24 mouse cellular contexts compared by ENCODE assay signal in the genomic region with DNA sequence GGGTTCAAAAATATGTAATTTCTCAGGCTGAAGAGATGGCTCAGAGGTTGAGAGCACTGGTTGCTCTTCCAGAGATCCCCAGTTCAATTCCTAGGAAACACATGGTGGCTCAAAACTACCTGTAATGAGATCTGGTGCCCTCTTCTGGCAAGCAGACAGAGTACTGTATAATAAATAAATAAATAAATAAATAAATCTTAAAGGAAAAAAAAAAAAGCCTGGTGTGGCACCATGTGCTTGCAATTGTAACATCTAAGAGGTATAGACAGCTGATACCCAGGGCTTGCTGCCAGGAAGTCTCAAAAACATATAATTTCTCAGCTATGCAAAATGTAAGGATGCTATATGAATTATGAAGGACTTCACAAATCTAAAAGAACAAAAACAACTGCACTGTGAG. TPM values are rescaled to one million over a fixed set of nuclear protein-coding genes. Genes with fewer than 3 reads are reported as not detected.
A peak's percentile ranks its signal among the peaks of the same experiment; 100 is the strongest.
DNase-seq lines count a peak whose midpoint lies in the region; ATAC-seq and TF ChIP-seq lines count a peak whose summit lies in the region.
"Had no signal": no experiment of that assay in that cellular context is flagged by ENCODE, and none has a peak within 500 bp of the region (broad histone marks: within the 10 kb centered on the region; RNA-seq: fewer than 3 reads in every experiment).

No protein-coding gene starts in this region.

- H3K27me3 ChIP-seq in hindbrain, postnatal 0 days (ENCODE audit: insufficient read depth, low read length), result no peaks in the 10 kb centered on the region
- H3K27me3 ChIP-seq in hindbrain, embryonic 13.5 days, result no peaks in the 10 kb centered on the region
- H3K27me3 ChIP-seq in midbrain, postnatal 0 days (ENCODE audit: insufficient read depth, low read length), result no peaks in the 10 kb centered on the region
- H3K27me3 ChIP-seq in midbrain, embryonic 13.5 days, result no peaks in the 10 kb centered on the region
- peaks cover 5% of the 10 kb centered on the region for H3K27me3 ChIP-seq in Patski
- H3K27me3 ChIP-seq in forebrain, postnatal 0 days (ENCODE audit: insufficient read depth, low read length), result no peaks in the 10 kb centered on the region
- H3K27me3 ChIP-seq: hindbrain, embryonic 15.5 days; limb, embryonic 13.5 days; liver, embryonic 13.5 days; neural tube, embryonic 12.5 days had no signal

- no peaks in the 10 kb centered on the region for H3K9me3 ChIP-seq in hindbrain, postnatal 0 days (ENCODE audit: low read length)
- H3K9me3 ChIP-seq in hindbrain, embryonic 13.5 days, result peaks cover 4% of the 10 kb centered on the region; the same call in 1 of the 2 replicates
- H3K9me3 ChIP-seq in midbrain, postnatal 0 days (ENCODE audit: low read length), result no peaks in the 10 kb centered on the region
- H3K9me3 ChIP-seq in midbrain, embryonic 13.5 days, result no peaks in the 10 kb centered on the region
- no peaks in the 10 kb centered on the region for H3K9me3 ChIP-seq in forebrain, postnatal 0 days (ENCODE audit: low read length)
- H3K9me3 ChIP-seq: embryonic facial prominence, embryonic 10.5 days; hindbrain, embryonic 15.5 days; limb, embryonic 13.5 days; liver, embryonic 13.5 days; neural tube, embryonic 12.5 days had no signal

- H3K27ac ChIP-seq in hindbrain, postnatal 0 days, result no peak overlapping the region
- H3K27ac ChIP-seq in hindbrain, embryonic 13.5 days, result no peak overlapping the region
- H3K27ac ChIP-seq in midbrain, postnatal 0 days (ENCODE audit: low read depth, low read length), result no peak overlapping the region
- no peak overlapping the region for H3K27ac ChIP-seq in midbrain, embryonic 13.5 days
- H3K27ac ChIP-seq in forebrain, postnatal 0 days (ENCODE audit: low read depth, low read length), result no peak overlapping the region
- H3K27ac ChIP-seq: embryonic facial prominence, embryonic 10.5 days; hindbrain, embryonic 15.5 days; limb, embryonic 13.5 days; liver, embryonic 13.5 days; neural tube, embryonic 12.5 days had no signal

- no peak for ATAC-seq in hindbrain, postnatal 0 days
- no peak for ATAC-seq in hindbrain, embryonic 13.5 days (ENCODE audit: low FRiP score)
- no peak for ATAC-seq in midbrain, postnatal 0 days (ENCODE audit: low FRiP score)
- no peak for ATAC-seq in midbrain, embryonic 13.5 days
- ATAC-seq in Patski, result no peak
- ATAC-seq in forebrain, postnatal 0 days, result no peak

- H3K4me2 ChIP-seq in hindbrain, postnatal 0 days (ENCODE audit: low read depth, low read length), result no peak overlapping the region
- H3K4me2 ChIP-seq in hindbrain, embryonic 13.5 days, result no peak overlapping the region
- H3K4me2 ChIP-seq in midbrain, postnatal 0 days (ENCODE audit: low read depth, low read length, poor library complexity, severe bottlenecking), result no peak overlapping the region
- no peak overlapping the region for H3K4me2 ChIP-seq in midbrain, embryonic 13.5 days (replicated peaks)
- H3K4me2 ChIP-seq in forebrain, postnatal 0 days (ENCODE audit: low read depth), result no peak overlapping the region
- H3K4me2 ChIP-seq: hindbrain, embryonic 15.5 days; limb, embryonic 13.5 days; liver, embryonic 13.5 days; lung, embryonic 14.5 days; neural tube, embryonic 12.5 days had no signal

- CTCF ChIA-PET in Patski (lab: Charles Lee), result interaction anchor here (1.2 to 1.8 kb wide), 2 partner anchors 9 to 29 kb away, joined by 3 to 4 read pairs; a partner anchor contains a TSS

- no peak overlapping the region for H3K9ac ChIP-seq in hindbrain, postnatal 0 days (replicated peaks; ENCODE audit: low read length)
- no peak overlapping the region for H3K9ac ChIP-seq in hindbrain, embryonic 13.5 days
- H3K9ac ChIP-seq in midbrain, postnatal 0 days (replicated peaks; ENCODE audit: low read length, poor library complexity, severe bottlenecking), result no peak overlapping the region
- no peak overlapping the region for H3K9ac ChIP-seq in midbrain, embryonic 13.5 days (replicated peaks)
- no peak overlapping the region for H3K9ac ChIP-seq in forebrain, postnatal 0 days
- H3K9ac ChIP-seq: hindbrain, embryonic 15.5 days; limb, embryonic 13.5 days; liver, embryonic 13.5 days; lung, embryonic 14.5 days; neural tube, embryonic 12.5 days had no signal

- in situ Hi-C loops in Patski (cut with MboI; ENCODE audit: low pct_unique_long_range_greater_than_20kb), result no loop called here

- peak; percentile 16 for TF ChIP-seq CTCF in hindbrain, postnatal 0 days (IDR thresholded peaks at IDR 0.05; ENCODE audit: low read depth)
- TF ChIP-seq CTCF in midbrain, postnatal 0 days (IDR thresholded peaks at IDR 0.05), result peak; percentile 42
- peak; percentile 24 for TF ChIP-seq CTCF in Patski (IDR thresholded peaks at IDR 0.05)
- no peak for TF ChIP-seq CTCF in forebrain, postnatal 0 days (IDR thresholded peaks at IDR 0.05; ENCODE audit: low read depth)

- DNase-seq in hindbrain, postnatal 0 days (ENCODE audit: low spot score), result no peak
- no peak for DNase-seq in midbrain, postnatal 0 days (ENCODE audit: low spot score)
- DNase-seq in Patski (ENCODE audit: low read depth, low spot score), result no peak
- no peak for DNase-seq in adipocyte (ENCODE audit: low spot score)
- DNase-seq in forebrain, postnatal 0 days, result no peak
- DNase-seq: adrenal gland, postnatal 36 days; B cell, adult 2 months; cerebellum, adult 9-11 months; heart, postnatal 4 days; kidney, adult 11 months; liver, embryonic 13.5 days; lung, embryonic 14.5 days; lung, postnatal 36 days; midbrain, embryonic 14.5 days; right cerebral cortex, postnatal 25 days; spleen, adult 18-20 months; thymus, postnatal 14 days had no signal

- H3K4me3 ChIP-seq in hindbrain, postnatal 0 days (ENCODE audit: low read length), result no peak overlapping the region
- no peak overlapping the region for H3K4me3 ChIP-seq in hindbrain, embryonic 13.5 days
- no peak overlapping the region for H3K4me3 ChIP-seq in midbrain, postnatal 0 days (ENCODE audit: low read depth, low read length)
- H3K4me3 ChIP-seq in midbrain, embryonic 13.5 days (replicated peaks), result no peak overlapping the region
- no peak overlapping the region for H3K4me3 ChIP-seq in forebrain, postnatal 0 days (ENCODE audit: low read depth, low read length)
- H3K4me3 ChIP-seq: embryonic facial prominence, embryonic 10.5 days; hindbrain, embryonic 15.5 days; limb, embryonic 13.5 days; liver, embryonic 13.5 days; megakaryocyte, embryonic 14.5 days; neural tube, embryonic 12.5 days had no signal

- POLR2A ChIA-PET in Patski (lab: Charles Lee), result interaction anchor here (0.6 kb wide), 1 partner anchor 226 kb away, joined by 3 read pairs; no protein-coding TSS in a partner anchor

- 0 out of 2 replicates have a peak, but pooled peaks cover 5% of the 10 kb centered on the region for H3K4me1 ChIP-seq in hindbrain, postnatal 0 days (ENCODE audit: insufficient read depth, low read length)
- peaks cover 6% of the 10 kb centered on the region for H3K4me1 ChIP-seq in hindbrain, embryonic 13.5 days (replicated peaks)
- H3K4me1 ChIP-seq in midbrain, postnatal 0 days (ENCODE audit: insufficient read depth, low read length), result peaks cover 4% of the 10 kb centered on the region
- H3K4me1 ChIP-seq in midbrain, embryonic 13.5 days (replicated peaks), result peaks cover 12% of the 10 kb centered on the region
- 0 out of 2 replicates have a peak, but pooled peaks cover 4% of the 10 kb centered on the region for H3K4me1 ChIP-seq in forebrain, postnatal 0 days (ENCODE audit: insufficient read depth)
- H3K4me1 ChIP-seq: embryonic facial prominence, embryonic 10.5 days; hindbrain, embryonic 15.5 days; limb, embryonic 13.5 days; liver, embryonic 13.5 days had no signal

- no peaks in the 10 kb centered on the region for H3K36me3 ChIP-seq in hindbrain, postnatal 0 days (ENCODE audit: insufficient read depth, low read length)
- H3K36me3 ChIP-seq in hindbrain, embryonic 13.5 days, result no peaks in the 10 kb centered on the region
- H3K36me3 ChIP-seq in midbrain, postnatal 0 days (ENCODE audit: insufficient read depth, low read length), result no peaks in the 10 kb centered on the region
- no peaks in the 10 kb centered on the region for H3K36me3 ChIP-seq in midbrain, embryonic 13.5 days
- no peaks in the 10 kb centered on the region for H3K36me3 ChIP-seq in forebrain, postnatal 0 days (ENCODE audit: insufficient read depth)
- H3K36me3 ChIP-seq: embryonic facial prominence, embryonic 10.5 days; hindbrain, embryonic 15.5 days; limb, embryonic 13.5 days; liver, embryonic 13.5 days; neural tube, embryonic 12.5 days had no signal

RNA-seq across cellular contexts. Expression of a gene that starts 28.9 kb away (rescaled TPM):
- total RNA-seq in hindbrain, postnatal 0 days (2014; rRNA removed), result 27.0 and 39.4 TPM in 2 replicates
- 18.3 and 20.0 TPM in 2 replicates for polyA plus RNA-seq in hindbrain, postnatal 0 days (2015; fragmentation: Nextera tagmentation; extraction: Ambion mirVana)
- polyA plus RNA-seq in hindbrain, embryonic 13.5 days (2015; fragmentation: Nextera tagmentation; extraction: Ambion mirVana), result 27.4 and 27.7 TPM in 2 replicates
- total RNA-seq in midbrain, postnatal 0 days (2014; rRNA removed), result 33.7 and 42.9 TPM in 2 replicates
- 17.3 and 22.9 TPM in 2 replicates for polyA plus RNA-seq in midbrain, postnatal 0 days (2015; fragmentation: Nextera tagmentation; extraction: Ambion mirVana)
- 31.3 and 34.1 TPM in 2 replicates for polyA plus RNA-seq in midbrain, embryonic 13.5 days (2015; fragmentation: Nextera tagmentation; extraction: Ambion mirVana)
- 46.4 TPM for polyA plus RNA-seq in Patski (2021)
- 35.1 and 53.6 TPM in 2 replicates for total RNA-seq in forebrain, postnatal 0 days (2014; rRNA removed)
- polyA plus RNA-seq in forebrain, postnatal 0 days (2015; fragmentation: Nextera tagmentation; extraction: Ambion mirVana), result 18.4 and 21.4 TPM in 2 replicates
